Mouse (Mus musculus): ENCODE results near the gene Klf4.

Klf4 gene

DNA sequence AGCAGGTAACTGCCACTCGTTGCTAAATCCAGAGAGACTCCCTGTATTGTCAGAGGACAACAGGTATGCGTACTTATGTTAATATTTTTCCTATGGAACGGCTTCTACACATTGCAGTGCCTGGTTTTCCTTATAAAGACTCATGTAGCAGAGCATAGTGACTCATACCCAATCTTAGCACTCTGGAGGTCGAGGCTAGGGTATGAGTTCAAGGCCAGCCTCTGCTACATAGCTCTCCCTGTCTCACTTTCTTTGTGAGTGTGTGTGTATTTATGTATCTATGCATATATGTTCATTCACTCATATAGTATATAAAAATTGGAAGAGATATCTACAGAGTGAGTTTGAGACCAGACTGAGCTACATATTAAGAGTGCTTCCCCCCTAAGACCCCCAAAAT, 8.3 kb downstream of the Klf4 start:
- no peak for DNase-seq (ENCODE audit: low spot score)

DNA sequence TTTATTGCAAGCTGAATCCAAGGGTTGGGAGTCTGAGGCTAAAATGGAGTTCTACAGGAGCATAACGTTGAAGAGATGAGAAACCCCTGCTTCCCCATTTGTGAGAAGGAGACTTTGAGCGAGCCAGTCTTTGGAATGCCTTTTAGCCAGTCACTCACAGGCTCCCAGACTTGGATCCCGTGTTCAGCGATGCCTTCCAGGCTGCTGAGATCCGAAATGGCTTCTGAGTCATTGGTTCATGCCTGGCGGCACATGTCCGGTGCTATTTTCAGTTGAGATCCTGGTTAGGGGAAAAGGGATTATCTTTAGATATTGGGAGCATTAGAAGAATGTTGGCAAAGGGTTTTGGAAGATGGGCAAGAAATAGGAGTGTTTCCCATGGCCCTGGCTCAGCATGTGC, 14.8 kb downstream of the Klf4 start:
- no peak for DNase-seq (ENCODE audit: low spot score)

DNA sequence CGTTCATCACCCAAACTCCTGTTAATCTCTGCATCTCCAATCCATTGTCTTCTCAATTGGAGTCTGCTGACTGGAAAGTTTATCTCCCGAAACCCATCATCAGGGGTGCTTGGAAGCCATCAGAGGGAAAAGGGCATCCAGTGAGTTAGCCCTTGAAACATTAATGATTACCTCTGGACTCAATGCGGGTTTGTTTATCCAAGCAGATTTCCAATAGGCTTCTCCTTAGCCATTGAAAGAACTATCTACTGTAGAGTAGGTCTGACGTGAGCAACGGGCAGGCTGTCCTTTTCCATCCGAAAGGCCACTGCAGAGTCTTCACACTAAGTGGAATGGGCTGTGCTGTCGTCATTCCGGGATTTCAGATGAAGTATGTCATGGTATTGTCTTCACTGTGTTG, 16.2 kb downstream of the Klf4 start:
- no peak for DNase-seq (ENCODE audit: low spot score)

DNA sequence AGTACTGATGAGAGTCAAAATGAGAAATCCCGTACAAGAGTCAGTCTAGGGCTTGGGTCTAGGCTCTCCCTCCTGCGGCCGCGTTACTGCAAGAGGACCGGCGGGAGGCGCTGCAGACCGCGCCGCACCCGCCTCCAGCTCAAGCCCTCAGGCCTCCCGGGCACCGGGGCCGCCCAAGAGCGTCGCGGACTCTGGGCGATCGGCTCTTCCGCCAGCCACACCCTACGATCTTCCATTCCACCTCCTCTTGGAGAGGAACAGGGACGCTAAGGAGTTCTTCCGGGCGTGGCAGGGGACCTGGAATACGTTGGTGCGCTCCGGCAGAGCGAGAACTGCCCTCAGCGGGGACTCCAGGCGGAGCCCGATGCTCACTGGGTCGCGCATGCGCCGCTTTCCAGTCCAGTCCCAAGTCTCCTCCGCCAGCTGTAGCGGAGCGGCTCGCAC, 17.5 kb downstream of the Klf4 start:
- DNase-seq (ENCODE audit: low spot score), result peak; percentile 74

DNA sequence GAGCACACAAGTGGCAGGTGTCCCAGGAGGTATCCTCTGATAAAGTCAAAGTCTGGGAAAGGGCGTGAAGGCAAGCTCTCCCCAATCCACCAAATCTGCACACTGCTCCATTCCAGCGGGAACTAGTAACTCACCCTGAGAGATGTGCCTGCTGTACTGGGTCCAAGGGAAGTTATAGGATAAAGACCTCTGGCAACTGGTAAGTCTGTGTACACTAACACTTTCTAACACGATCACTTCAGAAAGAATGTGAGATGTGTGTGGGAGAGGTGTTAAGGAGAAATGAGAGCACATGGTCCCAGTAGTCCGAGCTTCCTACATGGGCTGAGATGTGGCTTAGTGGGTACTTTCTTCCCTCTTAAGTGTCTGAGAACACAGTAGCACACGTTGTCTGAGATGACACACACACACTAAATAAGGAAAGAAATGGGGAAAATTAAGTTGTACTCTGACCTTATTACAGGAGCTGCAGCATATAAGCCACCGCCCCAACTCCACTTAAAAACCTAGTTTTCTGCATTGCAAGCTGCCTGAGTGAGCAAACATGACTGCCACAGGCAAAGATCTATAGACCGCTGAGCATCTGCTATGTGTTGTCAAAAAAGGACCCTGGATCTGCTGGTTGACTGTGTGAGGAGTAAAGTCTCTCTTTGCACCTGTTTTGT, 18.5 kb downstream of the Klf4 start:
- no peak for DNase-seq (ENCODE audit: low spot score)

DNA sequence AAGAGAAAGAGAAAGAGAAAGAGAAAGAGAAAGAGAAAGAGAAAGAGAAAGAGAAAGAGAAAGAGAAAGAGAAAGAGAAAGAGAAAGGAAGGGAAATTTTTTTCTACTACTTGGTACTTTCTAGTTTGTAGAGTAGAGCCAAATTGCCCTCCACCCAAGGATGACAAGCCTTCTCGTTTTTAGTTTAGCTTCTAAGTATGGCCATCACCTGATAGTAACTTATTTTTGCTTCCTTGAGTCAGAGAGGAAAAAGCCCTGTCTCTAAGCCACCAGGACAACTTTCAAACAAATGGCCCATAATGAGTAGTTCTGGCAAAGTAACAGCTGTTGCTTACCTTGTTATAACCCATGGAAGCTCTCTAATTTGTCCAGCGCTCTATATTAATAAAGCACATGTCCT, 20.9 kb downstream of the Klf4 start:
- DNase-seq (ENCODE audit: low spot score), result no peak

DNA sequence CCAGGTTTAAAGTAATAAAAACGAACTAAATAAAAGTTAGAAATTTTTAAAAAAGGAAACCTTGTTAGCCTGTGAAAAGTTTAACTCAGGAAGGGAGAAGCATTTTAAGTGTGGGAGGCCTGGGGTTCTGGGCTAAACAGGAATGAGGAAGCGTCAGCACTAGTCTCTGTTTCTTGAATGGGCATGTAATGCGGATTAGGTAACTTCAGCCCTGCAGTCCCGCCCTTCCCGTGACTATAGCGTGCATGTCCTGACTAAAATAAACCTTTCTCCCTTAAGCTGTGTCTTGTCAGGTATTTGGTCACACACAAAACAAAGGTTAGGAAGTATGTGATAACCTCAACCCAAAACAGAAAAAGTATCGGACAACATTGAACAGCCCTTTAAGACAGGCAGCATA, 23.6 kb downstream of the Klf4 start:
- DNase-seq (ENCODE audit: low spot score), result no peak

DNA sequence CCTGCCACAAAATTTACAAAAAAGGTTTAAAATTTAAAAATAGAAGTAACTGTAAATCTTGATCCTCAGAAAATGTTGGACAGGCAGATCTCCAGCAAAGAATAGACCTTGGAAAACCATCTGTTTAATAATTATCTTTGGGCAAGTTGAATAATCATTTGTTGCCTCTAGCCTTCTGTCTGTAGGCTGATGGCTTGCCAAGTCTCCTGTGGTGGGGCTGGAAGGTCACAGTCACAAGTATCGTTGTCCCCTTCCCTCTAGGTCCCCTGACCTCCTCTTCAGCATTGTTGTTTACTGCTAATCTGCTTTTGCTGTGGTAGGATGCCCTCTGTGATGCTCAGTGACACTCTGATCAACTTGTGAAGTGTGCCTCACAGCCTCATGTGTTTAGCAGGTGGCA, 33.6 kb downstream of the Klf4 start:
- DNase-seq (ENCODE audit: low spot score), result no peak

DNA sequence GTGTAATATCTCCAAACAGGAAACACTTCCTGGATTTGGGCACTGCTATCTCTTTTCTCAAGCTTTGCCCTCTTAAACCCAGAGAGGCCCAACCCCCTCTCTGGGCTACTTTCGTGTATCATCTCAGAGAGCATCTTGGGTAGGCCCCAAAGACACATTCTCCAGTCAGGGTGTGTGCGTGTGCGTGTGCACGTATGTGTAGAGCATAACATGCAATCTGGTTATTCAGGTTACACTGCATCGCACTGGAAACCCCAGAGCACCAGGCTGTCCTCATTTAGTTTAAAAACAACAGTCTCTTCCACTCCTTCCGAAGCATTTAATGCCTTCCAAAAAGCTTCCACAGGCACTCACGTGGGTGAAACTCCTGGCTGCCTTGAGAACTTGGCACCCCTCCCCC, 35.9 kb downstream of the Klf4 start:
- no peak for DNase-seq (ENCODE audit: low spot score)

DNA sequence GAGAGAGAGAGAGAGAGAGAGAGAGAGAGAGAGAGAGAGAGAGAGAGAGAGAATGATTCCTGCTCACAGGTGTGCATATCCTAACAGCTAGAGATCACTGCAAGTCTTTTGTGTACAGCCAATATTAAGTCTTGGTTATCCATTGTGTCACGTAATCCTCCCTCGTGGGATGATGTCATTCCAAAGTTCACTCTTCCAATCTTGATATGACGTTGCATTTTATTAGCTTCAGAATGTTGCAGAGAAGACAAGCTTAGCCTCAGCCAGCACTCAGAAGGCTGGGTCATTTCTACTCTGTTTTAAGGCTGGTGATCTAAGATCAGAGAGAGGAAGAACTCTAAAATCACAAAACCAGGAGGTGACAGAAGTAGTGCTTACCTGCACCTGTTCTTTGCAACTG, 39.0 kb downstream of the Klf4 start:
- no peak for DNase-seq (ENCODE audit: low spot score)

DNA sequence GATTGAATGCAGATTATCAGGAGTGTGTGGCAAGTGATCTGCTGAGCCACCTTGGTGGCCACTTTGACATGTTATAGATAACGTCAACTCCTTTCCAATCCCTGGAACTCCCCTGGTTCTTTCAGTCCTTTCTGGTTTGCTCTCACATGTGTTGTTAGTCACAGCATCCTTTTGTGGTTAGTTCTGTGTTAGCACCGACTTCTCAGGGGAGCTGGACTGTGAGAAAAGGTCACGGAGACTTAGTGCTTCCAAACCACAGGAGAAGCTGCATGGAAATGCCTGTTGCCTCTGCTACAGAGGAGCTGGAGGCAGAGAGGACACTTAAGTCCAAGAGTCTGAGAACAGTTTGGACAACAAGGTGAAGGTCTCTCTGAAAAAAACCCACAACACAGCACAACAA, 42.9 kb downstream of the Klf4 start:
- DNase-seq (ENCODE audit: low spot score), result no peak

DNA sequence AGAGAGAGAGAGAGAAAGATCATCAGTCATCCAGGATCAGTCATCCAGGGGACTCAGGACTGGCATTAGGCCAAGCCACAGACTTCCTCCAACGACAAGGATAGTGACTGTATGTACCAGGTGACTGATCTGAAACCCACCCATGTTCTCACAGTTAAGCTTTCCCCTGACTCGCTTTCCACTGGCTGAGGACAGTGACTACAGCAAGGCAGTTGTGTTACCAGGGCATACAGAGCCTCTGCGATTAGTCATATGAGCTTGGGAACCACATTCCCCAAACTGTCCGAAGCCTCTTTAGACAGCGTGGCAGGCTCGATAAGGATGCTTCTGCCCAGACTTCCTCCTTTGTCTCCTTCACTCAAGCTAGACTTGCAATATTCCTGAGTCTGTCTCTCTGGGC, 43.7 kb downstream of the Klf4 start:
- DNase-seq (ENCODE audit: low spot score), result no peak

DNA sequence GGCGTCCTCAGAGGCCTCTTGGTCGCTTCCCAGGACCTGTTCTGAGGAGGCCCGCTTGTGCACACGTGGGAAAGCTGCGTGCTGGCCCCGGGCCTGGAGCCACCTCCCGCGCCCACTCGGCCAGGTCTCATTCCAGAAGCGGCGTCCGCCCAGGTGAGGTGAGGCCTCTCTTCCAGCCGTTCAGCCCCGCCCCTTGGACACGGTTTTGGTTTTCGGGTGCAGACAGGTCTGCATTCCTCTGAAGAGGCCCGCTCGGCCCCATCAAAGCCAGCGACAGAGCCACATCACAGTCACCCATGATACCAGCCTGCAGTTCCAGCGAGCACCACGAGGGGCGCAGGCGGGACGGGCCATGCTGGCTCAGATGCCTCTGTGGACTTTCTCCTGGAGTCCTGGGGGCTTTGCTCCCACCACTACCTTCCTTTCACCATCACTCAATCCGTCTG, 51.9 kb downstream of the Klf4 start:
- peak; percentile 59 for DNase-seq (ENCODE audit: low spot score)

DNA sequence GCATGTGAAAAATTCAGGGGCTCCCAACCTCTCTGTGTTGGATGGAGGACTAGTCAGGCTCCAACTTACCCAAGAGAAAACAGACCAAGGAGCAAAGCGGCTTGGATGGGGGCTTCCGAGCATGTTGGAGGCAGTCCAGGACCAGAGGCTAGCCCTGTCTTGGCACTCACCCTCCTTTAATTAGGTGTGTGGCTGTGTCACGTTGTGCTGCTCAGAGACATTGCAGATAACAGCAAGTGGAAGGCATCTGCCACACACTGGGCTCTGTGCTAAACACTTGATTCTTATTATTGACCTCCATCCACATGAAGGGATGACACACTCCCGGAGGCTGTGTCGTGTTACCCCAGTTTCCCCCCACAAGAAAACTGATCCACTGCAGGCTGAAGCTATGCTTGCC, 53.9 kb downstream of the Klf4 start:
- no peak for DNase-seq (ENCODE audit: low spot score)

DNA sequence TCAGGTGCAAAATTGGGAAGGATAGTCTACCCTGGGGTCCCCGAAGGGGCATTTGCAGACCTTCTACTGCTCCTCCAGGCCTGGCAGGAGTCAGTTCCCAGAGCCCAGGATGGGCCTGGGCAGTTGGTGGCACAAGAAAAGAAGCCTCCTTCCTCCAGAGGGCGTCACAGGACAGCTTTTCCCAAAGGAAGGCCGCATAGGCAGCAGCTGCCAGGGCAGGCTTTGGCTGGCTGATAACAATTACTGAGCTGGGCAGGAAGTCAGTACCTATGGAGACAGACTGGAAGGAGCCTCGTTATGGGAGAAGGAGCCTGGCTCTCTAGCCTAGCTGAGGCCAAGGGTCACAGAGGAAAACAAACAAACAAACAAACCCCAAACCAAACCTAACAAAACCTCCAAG, 54.3 kb downstream of the Klf4 start:
- DNase-seq (ENCODE audit: low spot score), result peak; percentile 45

DNA sequence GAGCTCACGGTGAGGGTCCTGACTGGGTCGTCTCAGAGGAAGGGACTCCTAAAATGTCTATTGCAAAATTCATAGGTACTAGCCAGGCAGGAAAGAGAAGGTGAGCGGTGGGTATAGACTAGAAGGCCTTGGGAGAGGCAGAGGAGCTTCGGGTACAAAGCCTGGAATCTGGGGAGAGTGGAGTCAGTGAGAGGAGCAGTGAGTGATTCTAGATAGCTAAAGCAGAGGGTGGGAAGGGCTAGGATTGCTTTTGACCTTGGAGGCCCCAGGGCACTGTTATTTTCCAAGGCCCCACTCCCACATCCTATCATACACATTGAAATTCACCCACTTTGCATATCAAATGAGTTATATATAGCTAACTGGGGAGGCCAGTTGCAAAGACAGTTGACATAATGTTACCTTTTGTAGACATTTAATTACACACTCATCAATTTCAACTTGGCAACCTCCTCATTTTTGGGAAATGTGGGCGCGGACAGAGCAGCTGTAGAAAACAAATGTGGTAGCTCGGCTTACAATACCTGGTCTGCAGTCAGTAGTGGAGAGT, 55.0 kb downstream of the Klf4 start:
- no peak for DNase-seq (ENCODE audit: low spot score)
